Mouse (Mus musculus): ENCODE results near the gene Agpat3.

The Agpat3 gene

GRCm38 (mm10) chr10:78351887-78352665 is at the start of gene Agpat3:
Agpat3 (minus strand) TSS chr10:78352489.
- in situ Hi-C loops (cut with MboI) = no loop called here

DNA sequence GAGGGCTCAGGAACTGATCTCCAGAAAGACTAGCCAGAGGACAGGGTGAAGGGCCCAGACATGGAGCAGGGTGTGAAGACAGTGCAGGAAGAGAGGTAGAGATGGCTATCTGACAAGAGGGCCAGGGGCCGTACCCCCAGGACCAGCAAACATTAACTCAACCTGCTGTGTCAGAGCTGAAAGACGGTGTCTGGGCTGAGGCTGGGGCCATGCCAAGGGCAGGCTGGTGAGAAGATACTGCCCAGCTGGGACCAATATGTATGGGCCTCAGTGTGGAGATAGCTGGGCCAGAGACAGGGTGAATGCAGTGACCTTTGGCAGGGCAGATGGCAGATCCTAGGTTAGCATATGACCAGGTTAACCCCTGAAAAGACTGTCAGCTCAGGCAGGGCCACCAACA is 48.8 kb upstream of the Agpat3 start:
- in situ Hi-C loops (cut with MboI) = no loop called here

- in situ Hi-C loops (cut with MboI) = loop anchor here (10.0 kb wide), 1 partner anchor 114 kb away; no protein-coding TSS in a partner anchor
These were observed 46.9 kb upstream of the Agpat3 start for GRCm38 (mm10) chr10:78399090-78399657.

GRCm38 (mm10) chr10:78396625-78396885 is 44.3 kb upstream of the Agpat3 start:
- in situ Hi-C loops (cut with MboI) = loop anchor here (10.0 kb wide), 1 partner anchor 112 kb away; no protein-coding TSS in a partner anchor

DNA sequence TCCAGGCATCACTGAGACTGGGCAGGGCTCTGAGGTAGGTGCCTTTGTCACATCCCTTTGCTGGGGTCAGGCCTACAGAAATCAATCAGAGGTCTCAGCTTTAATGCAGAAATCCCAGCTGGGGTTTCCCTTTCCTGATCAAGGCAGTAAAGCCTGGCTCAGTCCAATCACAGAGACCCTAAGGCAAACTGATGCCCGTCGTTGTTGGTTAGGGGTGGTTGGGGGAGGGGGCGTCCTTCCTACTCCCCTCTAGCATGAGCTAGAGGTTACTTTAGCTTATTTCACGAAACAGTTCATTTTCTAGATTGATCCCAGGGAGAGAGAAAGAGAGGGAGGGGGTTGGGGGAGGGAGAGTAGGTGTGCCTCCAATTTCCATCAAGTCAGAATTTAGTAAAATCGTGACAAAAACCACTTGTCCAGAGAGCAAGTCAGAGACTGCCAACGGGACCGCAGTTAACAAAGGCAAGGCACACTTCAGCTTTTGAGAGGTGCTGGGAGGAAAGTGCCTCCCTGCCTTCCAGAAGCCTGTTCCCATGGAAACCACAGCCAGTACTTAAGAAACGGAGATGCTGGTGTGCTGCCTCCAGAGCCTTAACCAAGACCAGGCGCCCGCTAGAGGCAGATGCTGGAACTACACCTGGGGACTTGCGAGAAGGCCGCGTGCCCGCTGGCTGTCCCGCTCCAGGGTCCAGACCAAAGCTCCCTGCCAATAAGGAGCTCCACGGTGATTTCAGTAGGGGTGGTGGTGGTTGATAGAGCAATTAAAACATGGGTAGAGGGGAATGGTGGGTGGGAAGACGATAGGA is 43.7 kb upstream of the Agpat3 start:
- in situ Hi-C loops (cut with MboI) = loop anchor here (10.0 kb wide), 1 partner anchor 111 kb away; no protein-coding TSS in a partner anchor

DNA sequence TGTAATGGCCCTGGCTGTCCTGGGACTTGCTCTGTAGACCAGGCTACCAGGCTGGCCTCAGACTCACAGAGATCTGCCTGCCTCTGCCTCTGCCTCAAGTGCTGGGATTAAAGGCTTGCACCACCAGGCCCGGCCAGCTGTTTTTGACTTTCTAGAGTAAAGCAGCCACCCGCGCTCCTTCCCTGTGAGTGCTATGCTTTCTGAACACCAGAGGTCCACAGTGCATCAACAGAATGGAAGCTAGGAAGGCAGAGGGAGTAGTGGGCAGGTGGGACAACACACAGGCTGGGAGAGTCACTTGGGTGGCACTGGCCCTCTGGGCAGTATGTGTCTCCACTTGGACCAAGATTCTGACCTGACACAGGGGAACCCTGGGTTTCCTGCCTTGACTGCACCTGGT is 43.1 kb upstream of the Agpat3 start:
- in situ Hi-C loops (cut with MboI) = loop anchor here (10.0 kb wide), 1 partner anchor 111 kb away; no protein-coding TSS in a partner anchor

DNA sequence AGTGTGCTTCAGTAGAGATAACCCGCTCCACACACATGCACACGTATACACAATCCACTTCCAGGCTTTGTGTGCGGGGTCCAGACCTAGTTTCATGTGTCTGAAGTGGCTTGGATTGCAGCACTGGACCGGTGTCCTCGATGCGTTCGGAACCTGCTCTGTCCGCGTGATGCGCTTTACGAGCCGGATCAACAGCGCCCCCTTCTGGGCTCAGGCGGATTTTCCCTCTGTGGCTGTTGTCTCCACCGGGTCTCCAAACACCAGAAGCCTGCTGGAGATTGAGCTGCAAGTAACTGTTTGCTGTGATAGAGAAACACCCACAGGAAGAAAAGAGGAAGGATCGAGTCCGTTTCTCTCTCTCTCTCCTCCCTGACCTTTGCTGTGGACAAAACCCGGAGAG is 39.8 kb upstream of the Agpat3 start:
- in situ Hi-C loops (cut with MboI) = loop anchor here (10.0 kb wide), 1 partner anchor 107 kb away; no protein-coding TSS in a partner anchor

- in situ Hi-C loops (cut with MboI) = loop anchor here (10.0 kb wide), 1 partner anchor 106 kb away; no protein-coding TSS in a partner anchor
These were observed 38.7 kb upstream of the Agpat3 start for GRCm38 (mm10) chr10:78390982-78391470.

- in situ Hi-C loops (cut with MboI) = no loop called here
These were observed 36.1 kb upstream of the Agpat3 start for GRCm38 (mm10) chr10:78388216-78388980.

- in situ Hi-C loops (cut with MboI) = no loop called here
These were observed 33.2 kb upstream of the Agpat3 start for GRCm38 (mm10) chr10:78385520-78385919.

- in situ Hi-C loops (cut with MboI) = no loop called here
These were observed 31.3 kb upstream of the Agpat3 start for GRCm38 (mm10) chr10:78383567-78383966.

DNA sequence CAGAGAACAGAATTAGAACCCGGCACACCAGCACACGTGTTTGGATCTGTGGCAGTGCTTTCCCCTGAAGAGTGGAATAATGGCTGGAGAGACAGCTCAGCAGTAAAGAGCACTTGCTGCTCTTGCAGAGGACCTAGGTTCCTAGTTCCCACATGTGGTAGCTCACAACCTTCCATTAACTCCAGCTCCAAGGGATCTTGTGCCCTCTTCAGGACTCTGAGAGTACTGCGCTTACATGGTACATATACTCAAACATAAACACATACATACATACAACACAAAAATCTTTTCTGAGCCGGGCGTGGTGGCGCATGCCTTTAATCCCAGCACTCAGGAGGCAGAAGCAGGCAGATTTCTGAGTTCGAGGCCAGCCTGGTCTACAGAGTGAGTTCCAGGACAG is 26.2 kb upstream of the Agpat3 start:
- in situ Hi-C loops (cut with MboI) = no loop called here

DNA sequence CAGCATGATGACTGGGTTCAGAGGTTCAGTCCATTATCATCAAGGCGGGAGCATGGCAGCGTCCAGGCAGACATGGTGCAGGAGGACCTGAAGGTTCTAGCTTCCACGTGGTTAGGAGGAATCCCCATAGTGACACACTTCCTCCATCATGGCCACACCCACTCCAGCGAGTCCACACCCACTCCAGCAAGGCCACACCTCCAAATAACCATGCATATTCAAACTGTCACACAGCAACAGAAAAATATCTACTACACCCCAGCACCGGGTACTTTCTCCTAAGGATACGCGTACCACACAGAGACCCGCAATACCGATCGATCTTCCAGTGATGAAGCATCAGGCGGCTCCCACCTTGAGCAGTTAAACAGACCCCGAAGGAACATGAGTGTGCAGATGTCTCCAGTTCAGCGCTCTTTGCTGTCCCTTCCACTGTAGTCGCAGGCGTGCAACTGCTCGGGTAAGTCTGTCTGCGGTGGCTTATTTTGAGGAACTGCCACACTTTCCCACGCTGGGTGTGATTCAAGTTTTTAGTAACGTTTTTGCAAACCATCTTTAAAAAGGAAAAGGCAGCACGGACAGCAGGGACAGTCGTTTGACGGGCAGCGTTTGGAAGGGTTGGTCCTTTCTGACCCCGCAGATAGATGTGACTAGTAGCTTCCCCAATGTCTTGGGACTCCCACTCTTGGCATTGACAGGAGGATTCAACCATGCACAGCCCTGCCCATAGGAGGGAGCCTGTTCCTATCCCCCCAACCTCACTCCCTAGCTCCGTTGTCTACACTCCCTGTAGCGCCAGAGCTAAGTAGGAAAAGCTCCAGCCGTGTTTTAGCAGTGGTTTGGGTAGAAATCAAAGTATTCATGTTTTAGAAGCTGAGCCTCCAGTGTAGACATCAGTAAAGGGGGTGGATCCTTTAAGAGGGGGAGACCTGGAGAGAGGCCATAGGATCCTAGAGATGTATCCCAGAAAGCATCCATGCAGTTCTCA is 20.7 kb upstream of the Agpat3 start:
- in situ Hi-C loops (cut with MboI) = no loop called here

DNA sequence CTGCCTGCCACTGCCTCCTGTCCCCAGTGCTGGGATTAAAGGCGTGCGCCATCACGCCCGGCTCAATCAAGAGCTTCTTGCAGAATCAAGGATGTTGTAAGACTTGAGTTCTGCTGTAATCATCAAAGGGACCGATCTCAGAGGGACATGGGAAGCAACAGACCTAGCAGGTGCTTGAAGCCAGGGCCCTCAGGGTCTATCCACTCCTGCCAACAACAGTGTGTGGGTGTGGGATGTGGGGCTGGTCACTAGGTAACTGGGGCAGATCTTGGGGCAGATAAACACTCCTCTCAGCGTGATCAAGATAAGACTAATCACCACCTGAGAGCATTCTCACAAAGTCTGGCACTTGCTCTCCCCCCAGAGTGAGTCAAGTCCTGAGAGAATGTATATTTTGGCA is 19.5 kb upstream of the Agpat3 start:
- in situ Hi-C loops (cut with MboI) = no loop called here

GRCm38 (mm10) chr10:78367586-78367985 is 15.3 kb upstream of the Agpat3 start:
- in situ Hi-C loops (cut with MboI) = no loop called here

GRCm38 (mm10) chr10:78366851-78367312 is 14.6 kb upstream of the Agpat3 start:
- in situ Hi-C loops (cut with MboI) = no loop called here

- in situ Hi-C loops (cut with MboI) = no loop called here
These were observed 14.0 kb upstream of the Agpat3 start for GRCm38 (mm10) chr10:78366195-78366834.

GRCm38 (mm10) chr10:78365555-78365954 is 13.3 kb upstream of the Agpat3 start:
- in situ Hi-C loops (cut with MboI) = no loop called here

DNA sequence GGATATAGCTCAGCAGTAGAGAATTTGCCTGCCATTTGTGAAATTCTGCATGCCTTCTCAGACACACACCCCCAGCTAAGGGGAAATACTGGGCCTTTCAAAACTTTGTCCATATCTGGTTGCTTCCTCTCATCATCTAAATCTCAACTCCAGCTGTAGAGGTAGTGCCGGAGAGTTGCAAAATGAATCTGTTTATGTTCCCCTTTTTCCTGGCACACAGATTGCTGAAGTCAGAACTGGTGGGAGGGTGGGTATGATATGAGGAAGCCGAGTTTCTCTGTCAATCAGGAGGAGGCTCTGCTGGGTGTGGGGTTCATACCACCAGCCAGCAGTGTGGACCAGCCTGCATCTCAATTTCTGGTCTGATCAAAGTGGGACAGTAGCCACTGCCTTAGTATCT is 11.8 kb upstream of the Agpat3 start:
- in situ Hi-C loops (cut with MboI) = no loop called here

DNA sequence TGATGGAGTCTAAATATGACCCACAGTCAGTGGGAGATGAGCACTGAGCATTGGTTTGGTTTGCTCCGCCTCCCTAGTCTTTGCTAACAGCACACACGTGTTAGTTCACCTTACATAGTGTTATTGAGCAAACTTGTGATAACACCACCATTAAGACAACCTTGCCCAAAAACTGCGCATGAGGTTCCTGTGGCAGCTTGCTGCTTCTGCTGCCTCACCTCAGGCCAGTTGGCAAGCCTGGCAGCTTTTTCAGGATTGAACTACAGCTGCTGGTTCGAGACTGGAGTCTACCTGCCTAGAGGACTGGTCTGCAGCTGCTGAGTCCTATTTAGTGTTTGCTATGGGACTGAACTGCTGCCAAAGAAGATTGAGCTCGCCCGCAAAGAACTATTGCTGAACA is 11.1 kb upstream of the Agpat3 start:
- in situ Hi-C loops (cut with MboI) = no loop called here

Data from mature B cell (primary cell).